Mouse (Mus musculus): ENCODE measurements around the gene Rps6kc1.

The Rps6kc1 gene

GRCm38 (mm10) chr1:190766800-190767199, 144.8 kb downstream of the Rps6kc1 start:
- DNase-seq (ENCODE audit: low read depth, low spot score) = no peak

- no peak for DNase-seq (ENCODE audit: low read depth, low spot score)
Observed at GRCm38 (mm10) chr1:190763756-190764155, 147.8 kb downstream of the Rps6kc1 start.

GRCm38 (mm10) chr1:190761786-190762185, 149.8 kb downstream of the Rps6kc1 start:
- DNase-seq (ENCODE audit: low read depth, low spot score) = no peak

DNA sequence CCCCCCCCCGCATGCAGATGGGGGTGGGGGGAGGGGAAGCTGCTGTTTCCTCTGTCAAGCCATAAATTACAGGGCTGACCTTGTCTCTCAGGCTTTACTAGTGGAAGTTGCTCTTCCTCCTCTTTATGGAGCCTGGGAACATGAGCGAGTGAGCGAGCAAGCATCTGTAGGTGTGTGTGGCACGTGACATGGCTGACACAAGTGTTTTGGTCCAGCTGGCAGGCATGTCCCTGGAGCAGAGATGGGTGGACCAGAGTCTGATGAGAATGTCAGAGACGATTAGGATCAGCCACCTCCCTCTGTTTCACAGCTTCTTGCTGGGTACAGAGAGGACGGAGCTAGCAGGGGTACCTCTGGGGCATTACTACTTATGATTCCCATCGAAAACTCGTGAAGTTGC, 153.7 kb downstream of the Rps6kc1 start:
- DNase-seq (ENCODE audit: low read depth, low spot score) = no peak

DNA sequence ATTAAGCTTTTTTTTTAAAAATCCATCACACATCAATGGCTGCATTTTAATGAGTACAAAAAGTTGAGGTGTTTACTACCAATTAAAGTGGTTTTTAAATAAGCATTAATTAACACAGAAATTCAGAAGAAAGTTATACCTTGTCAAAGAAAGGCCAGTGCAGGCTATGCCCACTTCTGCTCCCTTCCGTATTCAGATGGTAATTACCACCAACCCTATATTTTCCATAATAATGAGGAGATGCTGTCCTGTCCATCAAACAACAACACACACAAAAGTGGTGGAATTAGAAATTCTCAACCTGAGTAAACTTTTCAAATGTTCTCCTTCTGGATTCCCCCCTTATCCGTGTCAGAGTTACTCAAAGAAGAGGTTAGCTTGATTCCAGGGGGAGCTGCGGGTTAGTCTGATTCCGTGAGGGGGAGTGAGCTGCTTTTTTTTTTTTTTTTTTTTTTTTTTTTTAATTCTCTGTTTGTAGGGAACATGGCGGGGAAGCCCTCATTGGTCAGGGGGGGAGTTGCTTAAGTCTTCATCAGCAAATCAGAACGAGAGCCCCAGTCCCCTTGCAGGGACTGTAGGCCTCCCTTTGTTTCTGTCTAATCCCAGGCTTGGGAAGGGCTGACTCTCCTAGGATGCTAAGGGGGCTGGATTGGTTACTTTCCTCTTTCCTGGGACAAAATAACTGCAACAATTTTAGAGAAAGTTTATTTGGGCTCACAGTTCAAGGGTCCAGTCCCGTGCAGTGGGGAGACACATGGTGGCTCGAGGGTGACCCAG, 159.6 kb downstream of the Rps6kc1 start:
- no peak for DNase-seq (ENCODE audit: low read depth, low spot score)

DNA sequence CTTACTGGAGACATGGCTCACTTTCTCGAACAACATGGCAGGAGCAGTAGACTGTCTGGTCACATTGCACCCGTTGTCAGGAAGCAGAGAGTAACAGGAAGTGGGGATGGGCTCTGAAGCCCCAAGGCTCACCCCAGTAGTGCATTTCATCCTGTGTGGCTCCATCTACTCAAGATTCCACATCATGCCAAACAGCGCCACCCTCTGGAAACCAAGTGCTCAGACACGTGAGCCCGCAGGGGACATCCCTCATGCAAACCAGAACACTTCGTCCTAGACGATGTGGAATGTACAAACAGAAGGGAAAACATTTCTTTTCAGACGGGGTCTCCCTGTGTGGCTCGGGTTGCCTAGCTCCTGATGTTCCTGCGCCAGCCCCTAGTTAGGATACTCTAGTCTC, 162.6 kb downstream of the Rps6kc1 start:
- DNase-seq (ENCODE audit: low read depth, low spot score) = no peak

GRCm38 (mm10) chr1:190741421-190741820, 170.1 kb downstream of the Rps6kc1 start:
- no peak for DNase-seq (ENCODE audit: low read depth, low spot score)

GRCm38 (mm10) chr1:190732803-190733202, 178.8 kb downstream of the Rps6kc1 start:
- no peak for DNase-seq (ENCODE audit: low read depth, low spot score)

GRCm38 (mm10) chr1:190729516-190730088, 182.0 kb downstream of the Rps6kc1 start:
- DNase-seq (ENCODE audit: low read depth, low spot score) = no peak

DNA sequence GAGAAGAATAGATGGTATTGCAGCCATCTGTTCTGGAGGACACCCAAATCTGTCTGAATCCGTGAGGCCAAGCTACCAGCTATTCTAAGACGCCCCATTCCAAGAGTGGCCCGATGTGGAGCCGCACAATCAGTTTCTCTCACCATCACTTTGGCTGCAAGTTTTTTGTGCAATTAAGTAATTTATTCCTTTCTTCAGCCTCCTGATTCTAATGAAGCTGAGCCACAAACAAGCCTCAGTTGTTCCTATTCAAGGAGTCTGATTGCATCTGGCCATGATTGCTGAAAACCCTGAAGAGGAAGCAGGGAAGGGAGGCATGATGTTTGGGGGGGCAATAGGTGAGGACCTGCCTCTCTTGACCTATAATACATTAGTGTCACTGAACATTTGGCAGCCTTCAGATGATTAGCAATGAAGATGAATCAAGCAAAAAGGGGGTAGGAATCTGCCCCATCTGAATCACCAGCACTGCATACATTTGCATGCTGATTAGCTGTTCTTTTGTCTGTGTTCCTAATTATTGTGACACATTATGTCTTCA, 183.4 kb downstream of the Rps6kc1 start:
- DNase-seq (ENCODE audit: low read depth, low spot score) = no peak

DNA sequence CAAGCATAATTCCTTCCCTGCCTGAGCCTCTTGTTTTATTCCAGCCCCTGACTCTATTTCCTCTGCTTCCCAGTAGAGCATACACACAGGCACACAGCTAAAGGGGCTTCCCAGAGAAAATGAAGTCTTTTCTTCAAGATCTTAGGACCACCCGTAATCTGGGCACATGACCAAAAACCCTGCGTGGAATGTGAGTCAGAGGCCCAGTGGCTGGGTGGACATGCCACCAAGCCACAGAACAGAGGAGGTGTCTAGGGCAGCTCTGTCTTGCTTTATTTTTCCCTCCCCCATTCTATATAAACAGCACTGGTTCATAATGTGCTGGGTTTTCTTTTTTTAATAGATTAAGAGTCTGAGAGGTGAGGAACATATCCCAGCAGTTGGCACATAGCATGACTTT, 184.2 kb downstream of the Rps6kc1 start:
- DNase-seq (ENCODE audit: low read depth, low spot score) = no peak

DNA sequence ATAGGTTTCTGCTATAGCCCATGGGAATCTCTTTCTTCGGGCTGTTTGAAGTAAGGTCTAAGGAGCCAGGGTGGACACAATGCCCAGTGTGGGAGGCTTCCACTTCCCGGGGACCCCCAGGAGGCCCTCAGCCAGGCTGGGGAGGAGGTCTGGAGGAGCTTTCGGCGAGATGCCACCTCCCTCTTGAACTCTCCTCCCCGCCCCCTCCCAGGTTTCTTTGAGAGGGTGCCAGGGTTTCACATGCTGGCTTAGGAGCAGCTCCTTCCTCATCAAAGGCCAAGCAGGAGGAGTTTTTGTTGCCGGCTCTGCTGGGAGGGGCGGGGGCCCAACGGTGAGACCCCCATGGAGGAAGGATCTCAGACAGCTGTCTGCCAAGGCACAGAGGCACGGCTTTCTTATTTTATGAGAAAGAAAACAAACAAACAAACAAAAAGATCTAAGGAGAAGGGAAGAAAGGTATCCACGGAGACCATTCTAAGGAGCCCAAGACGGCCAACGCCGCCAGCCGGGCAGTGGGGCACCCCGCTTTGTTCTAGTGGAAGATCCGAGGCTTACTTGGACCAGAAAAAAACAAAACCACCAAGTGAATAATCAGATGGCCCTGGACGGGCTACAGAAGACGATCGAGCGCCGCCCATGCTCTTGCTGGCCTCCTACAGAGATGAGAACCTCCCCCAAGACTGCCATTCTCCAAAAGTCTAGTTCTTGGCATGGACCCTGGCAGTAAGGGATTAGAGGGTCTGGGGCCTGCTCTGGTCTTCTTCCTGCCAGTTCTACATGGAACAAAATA, 186.8 kb downstream of the Rps6kc1 start:
- no peak for DNase-seq (ENCODE audit: low read depth, low spot score)

GRCm38 (mm10) chr1:190723926-190724430, 187.6 kb downstream of the Rps6kc1 start:
- no peak for DNase-seq (ENCODE audit: low read depth, low spot score)

DNA sequence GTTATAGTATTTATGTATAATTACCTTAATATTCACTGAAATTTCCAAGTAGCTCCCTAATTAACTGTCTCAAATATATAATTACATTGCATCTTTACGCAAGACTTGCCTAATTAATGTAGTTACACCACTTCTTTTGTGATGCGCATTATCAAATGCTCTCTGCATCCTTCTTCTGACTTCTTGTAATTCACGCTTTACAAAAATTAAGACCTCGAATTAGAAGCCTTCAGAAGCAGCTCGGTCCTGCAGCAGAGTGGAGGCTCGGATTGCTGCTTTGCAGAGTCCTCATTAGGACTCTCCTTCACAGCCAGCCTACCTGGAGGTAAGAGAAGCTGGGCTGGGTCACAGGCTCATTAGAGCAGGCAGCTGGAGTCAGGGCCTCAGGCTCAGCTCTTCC, 197.7 kb downstream of the Rps6kc1 start:
- no peak for DNase-seq (ENCODE audit: low read depth, low spot score)

DNA sequence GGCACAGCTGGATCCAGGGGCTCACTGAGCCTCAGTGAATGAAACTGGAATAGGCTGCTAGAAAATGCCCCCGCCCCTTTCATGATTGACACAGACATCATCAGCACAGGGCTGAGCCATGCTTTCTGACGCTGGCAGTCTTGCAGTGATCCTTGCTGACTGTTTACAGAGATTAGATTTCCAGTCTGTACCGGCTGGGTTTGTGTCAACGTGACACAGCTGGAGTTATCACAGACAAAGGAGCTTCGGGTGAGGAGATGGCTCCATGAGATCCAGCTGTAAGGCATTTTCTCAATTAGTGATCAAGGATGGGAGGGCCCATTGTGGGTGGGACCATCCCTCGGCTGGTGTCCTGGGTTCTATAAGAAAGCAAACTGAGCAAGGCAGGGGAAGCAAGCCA, 214.0 kb downstream of the Rps6kc1 start:
- no peak for DNase-seq (ENCODE audit: low read depth, low spot score)

- no peak for DNase-seq (ENCODE audit: low read depth, low spot score)
Observed at GRCm38 (mm10) chr1:190695589-190695988, 216.0 kb downstream of the Rps6kc1 start.

DNA sequence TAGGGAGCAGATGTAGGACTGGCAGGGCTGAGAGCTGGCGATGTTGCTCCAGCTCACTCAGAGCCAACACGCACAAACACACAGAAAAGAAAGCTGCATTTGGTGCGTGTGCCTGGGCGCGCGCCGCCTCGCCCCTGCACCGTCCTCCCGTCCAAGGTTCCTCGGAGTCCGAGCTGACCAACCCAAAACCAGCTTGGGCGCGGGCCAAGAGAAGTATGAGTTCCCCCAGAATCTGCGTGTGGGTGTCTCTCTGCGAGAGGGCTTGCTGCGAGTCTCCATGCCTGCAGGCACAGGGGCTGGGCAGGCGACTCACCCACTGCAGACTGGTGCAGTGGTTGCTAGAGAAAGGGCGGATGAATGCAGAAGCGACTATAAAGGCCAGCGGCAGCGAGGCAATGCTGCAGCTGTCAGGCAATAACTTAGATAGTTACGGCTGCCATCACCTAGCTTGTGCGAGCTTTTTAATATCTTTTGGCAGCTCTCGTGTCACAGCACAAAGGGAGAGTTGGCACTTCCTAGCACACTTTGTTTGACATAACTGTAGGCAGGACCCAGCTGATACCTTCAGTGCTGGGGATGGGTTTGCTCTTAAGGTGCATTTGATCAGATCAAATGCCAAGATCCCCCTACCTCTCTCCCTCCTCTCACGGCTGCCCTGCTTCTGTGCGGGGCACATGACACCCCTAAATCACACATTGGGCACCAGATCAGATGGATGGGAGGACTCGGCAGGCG, 220.9 kb downstream of the Rps6kc1 start:
- DNase-seq (ENCODE audit: low read depth, low spot score) = no peak

DNA sequence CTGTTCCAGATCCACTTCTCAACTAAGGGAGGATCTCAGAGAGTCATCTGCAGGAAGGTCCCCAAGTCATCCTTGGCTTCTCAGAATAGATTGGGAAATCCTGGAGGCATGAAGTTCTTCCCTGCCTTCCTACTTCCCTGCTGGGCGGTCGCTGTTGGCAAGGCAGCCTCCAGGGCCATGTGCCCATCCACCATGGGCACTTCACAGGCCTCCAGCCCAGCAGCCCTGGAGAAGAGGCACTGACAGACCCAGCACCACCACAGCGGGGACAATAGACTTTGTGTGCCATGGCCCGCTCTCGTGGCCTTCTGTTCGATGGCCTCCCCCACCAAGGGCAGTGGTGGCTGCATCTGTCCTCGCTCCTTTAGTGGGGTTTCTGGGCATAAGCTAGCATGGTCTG, 228.5 kb downstream of the Rps6kc1 start:
- no peak for DNase-seq (ENCODE audit: low read depth, low spot score)

- DNase-seq (ENCODE audit: low read depth, low spot score) = no peak
Observed at GRCm38 (mm10) chr1:190682021-190682926, 229.3 kb downstream of the Rps6kc1 start.

DNA sequence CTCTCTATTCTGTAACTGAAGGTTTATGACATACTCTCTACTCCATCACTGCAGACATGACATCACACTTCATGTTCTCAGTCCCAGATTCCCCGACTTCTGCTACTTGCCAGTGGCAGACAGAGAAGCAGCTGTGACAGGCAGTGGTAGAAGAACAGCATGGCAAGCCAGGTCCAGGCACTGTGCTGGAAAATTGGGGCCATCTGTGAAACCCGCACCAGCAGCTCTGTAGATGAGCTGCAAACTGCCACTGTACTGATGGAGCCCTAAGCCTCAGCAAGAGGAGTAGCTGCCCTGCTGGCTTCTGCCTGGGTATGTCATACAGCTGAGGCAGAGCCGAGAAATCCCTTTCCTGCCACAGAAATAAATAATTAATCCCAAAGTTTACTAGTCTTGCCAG, 236.1 kb downstream of the Rps6kc1 start:
- DNase-seq (ENCODE audit: low read depth, low spot score) = no peak

Measured in CD4-positive, CD25-positive, alpha-beta regulatory T cell, adult 2 months (primary cell).